Mouse (Mus musculus) megakaryocyte-erythroid progenitor cell, adult 5-6 weeks (primary cell): ENCODE results near the gene Atg4a-ps. TPM values are rescaled to one million over a fixed set of nuclear protein-coding genes. Genes with fewer than 3 reads are reported as not detected.

Experiments
- ATAC-seq: replicated peaks from 2 replicates; pipeline ENCODE4 v1.8.0; 2016; ENCODE audit warnings: mild to moderate bottlenecking, inconsistent platforms; ENCODE audit not compliant: severe bottlenecking, poor library complexity, low FRiP score, low TSS enrichment
- total RNA-seq, 2 experiments: library from RNA; stranded (forward) in 1 of 2; stranded (reverse) in 1 of 2; fragments of 200-1000, 215-1000 nt in 1 of 2; fragments of >200 nt in 1 of 2; fragmentation: Nextera tagmentation in 1 of 2; gene quantifications; 2 replicates each; pipeline ENCODE4 v1.2.3; 2014 to 2017

The Atg4a-ps gene
- total RNA-seq, 2 experiments from 2014 or later = 1.7 TPM; not detected in 1

DNA sequence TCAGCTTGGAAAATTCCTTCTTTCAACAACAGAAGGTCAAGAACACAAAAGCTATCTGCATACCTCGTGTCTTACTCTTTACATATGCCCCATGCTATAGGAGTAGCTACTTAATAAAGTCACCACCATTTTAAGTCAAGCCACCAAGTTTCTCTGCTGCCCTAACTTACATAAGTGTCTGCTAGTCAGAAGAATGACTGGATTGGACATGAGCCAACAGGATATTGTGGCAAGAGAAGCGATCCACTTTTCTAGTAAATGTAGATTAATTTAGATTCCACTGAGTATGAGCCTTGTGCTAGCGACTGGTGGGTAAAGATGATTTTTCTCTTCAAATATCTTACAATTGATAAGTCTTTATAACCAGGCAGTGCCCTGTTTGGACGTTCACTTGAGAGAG, 12.0 kb downstream of the Atg4a-ps start:
- ATAC-seq = no peak

DNA sequence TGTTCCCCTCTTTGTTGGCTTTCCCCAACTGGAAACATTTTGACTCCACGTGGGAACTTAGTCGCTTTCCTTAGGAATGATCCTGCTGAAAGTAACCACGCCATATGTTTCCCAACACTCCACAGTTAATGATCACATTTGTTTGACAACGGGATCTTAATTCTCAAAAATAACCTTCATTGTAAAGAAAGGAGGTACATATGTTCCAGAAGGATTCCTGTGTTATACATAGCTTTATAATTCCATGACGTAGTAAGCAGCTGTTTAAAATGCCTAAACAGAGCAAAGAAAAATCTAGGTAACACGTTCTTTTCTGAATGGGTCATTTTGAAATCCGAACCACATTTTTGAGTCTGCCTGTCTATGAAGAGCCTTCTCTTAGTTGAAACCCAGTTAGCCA, 12.7 kb downstream of the Atg4a-ps start:
- ATAC-seq = no peak

DNA sequence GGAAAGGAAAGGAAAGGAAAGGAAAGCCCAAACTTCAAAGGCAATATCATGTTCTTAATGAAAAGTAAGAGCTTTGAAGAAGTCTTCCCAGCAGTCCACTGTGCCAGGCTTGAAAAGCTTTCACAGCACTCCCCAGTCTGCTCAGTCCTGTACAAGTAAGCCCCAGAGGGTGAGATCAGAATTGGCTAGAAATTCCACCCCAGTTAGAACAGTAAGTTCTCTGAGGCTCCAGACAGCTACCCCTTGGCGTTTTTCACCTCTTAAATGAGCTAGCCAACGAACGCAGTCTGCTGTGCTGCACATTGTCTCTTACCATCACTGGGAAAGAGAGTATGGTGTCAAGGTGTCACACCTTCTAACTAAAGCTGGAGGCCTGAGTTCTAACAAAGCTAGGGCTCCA, 18.2 kb downstream of the Atg4a-ps start:
- no peak for ATAC-seq

DNA sequence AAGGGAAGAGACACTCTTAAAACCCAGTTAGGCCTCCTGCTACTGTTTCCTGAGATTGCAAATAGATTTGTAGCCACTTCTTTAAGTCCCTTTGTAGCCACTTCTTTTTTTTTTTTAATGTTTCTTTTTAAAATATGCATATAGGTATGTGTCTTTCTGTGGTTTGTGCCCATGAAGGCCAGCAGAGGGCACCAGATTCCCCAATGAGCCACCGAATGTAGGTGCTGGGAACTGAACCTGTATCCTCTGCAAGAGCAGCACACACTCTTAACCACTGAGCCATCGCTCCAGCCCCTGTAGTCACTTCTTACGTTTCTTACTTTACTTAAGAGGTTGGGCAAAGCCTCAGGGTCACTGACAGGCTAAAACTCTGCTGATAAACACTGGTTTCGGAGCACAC, 19.4 kb downstream of the Atg4a-ps start:
- no peak for ATAC-seq

DNA sequence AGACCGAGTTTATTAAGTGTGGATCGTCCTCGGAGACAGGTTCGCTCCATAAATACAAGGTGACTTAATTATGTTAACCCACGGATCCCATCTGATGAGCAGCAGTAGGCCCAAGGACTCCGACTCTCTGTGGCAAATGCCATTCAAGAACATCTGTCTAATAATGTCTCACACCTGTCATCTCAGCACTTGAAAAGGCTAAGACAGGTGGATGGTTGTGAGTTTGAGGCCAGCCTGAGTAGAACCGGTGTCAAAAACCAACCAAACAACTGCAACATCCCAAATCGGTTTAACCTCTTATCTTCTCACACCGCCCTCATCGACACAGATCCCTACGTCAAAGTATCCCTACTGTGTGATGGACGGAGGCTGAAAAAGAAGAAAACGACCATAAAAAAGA, 20.7 kb downstream of the Atg4a-ps start:
- no peak for ATAC-seq

DNA sequence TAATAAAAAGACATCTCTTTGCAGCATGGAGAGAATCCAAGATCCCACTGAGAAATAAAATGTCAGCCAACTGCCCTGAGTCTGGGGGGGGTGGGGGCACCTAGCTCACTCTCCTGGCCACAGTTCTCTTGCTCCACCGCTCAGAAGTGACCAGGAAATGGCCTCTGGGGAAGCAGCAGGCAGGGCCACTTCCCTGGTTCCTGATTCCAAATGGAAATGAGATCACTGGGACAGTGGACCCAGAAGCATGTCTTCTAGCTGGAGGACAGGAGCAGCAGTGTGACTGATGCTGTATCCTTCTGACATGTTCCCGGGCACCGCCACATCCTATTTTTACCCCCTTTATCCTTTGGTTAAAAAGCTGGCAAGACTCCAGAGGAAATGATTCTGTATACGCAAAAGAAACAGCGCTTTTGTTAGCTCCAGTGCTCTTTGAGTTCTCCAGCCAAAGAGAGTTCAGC, 21.2 kb downstream of the Atg4a-ps start:
- no peak for ATAC-seq

DNA sequence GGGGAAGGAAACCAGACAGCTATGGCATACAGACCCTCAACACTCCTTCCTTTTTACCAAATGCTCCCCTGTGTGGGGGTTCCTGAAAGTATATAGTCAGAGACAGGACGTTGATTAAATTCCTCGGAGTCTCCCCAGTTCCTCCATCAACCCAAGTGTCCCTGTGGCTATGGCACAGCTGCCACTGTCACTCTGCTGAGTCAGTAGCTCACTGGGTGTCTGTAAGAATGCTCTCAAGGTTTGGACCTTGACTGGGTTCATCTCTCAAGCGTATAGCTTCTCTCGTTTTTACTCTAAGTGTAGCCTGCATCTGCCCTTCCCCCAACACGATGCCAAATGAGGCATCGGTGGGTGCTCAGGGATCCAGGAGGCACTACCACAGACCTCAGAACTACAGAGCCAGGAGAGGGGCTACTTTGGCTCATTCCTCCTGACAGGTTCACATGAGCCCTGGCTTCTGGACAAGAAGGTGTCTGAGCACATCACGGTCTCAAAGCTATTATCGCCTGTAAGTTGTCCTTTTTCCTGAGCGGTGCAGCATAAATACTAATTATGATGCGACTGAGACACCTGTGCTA, 21.9 kb downstream of the Atg4a-ps start:
- no peak for ATAC-seq

DNA sequence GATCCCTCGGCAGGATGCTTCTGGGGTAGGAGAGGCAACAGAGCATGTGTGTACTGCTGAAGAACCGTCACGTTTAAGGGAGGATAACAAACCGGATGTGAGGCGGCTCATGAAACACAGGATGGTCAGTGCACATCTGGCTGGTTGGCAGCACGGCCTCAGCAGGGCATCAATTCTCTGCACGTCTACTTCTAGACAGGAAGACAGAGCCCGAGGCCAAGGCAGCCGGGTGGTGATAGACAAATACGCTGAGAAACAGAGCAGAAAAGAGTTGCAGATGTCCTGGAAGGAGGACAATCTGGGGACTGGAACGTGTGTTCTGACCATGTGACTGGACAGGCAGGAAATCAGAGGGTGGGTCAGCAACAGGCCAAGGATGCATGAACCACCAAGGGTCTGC, 25.8 kb downstream of the Atg4a-ps start:
- ATAC-seq = no peak

DNA sequence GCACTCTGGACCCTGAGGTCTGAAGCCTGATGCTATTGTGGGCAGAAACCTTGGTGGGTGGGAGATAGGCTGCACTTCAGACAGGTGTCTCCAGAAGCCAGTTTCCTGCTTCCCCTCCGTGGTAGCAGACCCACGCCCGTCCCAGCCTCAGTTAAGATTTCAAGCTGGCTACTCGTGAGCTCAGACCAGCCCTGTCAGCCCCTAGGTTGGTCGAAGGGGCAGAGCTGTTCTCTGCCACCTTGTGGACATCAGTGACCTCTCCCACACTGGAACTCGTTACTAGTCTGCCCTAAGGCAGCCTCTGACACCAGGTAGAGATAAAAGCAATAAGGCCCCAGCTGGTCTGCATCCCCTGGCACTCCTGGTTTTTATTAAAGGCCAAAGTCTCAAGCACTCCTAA, 28.9 kb downstream of the Atg4a-ps start:
- ATAC-seq = no peak

DNA sequence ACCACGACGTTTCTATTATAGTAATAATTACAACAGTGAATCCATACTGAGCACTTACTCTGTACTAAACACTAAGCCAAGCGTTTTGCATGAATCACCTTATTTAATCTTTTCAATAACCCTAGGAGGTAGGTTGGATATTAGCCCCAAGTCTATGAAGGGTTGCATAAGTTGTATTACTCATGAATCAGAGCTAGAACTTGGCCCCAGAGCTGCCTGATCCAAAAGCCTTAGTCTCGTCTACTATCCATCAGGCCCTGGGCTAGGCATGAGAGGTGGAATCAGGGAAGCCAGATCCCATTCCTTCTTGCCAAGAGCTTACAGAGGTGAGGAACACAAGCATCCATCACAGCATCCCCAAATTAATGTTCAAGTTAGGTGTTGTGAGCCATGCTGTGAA, 30.2 kb downstream of the Atg4a-ps start:
- no peak for ATAC-seq

DNA sequence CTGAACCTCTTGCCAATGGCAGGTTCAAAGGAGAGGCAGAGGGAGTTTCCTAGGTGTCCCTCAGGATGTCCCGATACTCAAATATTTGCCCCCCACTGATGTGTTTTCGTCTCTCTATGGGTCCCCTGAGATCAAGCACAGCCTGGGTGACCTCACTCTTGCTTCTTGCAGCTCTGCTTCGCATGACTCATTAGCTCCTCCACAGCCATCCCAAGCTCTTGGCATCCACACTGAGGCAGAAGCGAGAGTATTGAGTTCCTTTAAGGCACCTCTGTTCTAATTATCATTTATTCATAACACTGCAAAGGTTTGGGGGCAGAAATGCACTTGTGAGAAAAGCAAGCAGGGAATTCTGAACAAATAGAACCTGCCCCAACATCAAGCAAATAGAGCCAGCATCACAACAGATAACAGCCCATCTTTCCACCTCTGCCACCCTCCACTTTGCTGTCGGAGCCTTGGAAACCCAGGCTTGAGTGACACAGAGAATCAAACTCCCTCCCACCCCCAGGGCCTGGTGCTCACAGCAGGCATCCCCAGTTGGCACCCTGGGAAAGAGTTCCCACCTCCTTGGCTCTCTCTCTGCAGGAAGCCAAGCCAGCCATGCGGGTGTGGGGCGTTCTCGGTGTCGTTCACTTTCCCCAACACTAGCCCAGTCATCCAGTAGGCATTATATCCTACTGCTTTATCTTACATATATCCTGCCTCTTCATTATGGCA, 33.1 kb downstream of the Atg4a-ps start:
- ATAC-seq = no peak

DNA sequence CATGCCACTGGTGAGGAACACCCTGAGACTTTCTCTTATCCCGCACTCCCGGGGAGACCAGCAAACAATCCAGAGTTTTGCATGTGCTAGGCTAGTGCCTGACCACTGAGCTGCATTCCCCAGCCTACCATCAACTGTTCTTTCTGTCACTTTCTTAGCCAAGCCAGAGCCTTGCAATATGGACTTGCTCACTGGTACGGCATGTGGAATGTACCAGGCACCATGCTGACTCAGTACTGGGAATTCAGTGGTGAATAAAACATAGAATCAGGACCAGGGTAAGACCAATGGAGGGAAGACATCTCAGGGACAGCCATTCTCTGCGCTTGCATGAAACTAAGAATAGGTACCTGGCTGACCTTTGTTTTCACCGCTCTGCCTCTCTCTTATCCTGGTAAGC, 35.6 kb downstream of the Atg4a-ps start:
- ATAC-seq = no peak

DNA sequence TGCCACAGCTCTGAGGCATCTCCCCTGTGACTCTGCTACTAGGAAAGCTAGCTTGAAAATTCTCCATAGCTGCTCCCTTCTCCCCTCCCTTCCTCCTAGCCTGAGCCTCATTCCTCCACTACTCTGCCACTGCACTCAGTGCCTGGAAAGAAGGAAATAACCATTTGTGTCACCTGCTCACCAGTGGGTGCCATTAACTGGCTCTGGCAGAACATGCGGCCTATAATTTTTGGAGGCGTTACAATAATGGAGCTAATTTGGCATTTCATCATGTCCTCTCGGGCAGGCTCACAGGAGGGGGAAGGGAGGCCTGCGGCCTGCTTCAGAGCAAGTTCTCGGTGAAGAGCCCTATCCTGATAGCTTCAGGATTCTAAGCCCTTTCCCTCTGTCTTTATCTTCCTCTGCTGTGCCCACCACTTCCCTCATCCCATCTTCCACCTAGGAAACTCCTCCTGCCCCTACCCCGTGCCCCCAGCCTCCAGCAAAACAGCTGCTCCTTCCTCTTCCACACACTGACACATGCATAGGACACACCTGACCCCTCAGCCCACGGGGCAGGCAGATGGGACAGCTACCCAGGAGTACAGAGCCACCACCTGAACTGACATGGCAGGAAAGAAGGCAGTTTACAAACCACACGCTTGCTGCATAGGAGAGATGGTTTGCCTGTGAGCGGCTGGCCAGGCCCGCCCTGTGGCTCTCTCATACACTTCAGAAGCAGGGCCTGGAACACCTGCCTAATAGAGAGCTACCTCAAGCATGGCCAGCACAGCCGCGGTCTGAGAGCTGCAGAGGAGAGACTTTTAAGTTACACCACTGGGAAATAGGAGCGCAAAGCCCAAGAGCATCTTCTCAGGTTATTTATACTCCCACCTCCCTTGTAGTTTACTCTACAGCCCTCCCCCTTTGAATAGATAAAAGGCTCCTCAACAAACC, 38.9 kb downstream of the Atg4a-ps start:
- no peak for ATAC-seq

DNA sequence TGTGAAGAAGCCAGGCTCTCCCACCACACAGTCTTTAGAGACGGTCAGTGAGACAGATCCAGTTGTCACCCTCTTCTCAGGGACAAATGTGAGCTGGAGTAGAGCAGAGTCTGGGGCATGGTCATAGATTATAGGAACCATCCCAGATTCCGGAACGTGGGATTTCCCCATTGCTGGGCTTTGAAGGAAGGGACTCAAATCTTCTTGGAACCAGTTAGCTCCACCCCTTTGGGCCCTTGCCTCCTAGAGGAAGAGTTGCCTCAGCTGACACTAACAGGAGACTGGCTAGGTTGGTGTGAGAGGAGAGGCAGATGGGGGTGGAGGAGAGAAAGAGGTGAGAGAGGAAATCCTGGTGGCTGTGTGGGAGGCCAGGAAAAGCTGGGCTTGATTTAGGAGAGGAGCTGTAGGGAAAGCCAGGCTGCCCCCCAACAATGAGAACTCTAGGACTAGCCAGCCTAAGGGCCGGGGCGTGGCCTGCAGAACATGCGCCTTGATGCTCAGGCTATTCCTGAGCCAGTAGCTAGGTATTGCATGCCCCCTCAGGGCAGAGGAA, 39.7 kb downstream of the Atg4a-ps start:
- no peak for ATAC-seq

DNA sequence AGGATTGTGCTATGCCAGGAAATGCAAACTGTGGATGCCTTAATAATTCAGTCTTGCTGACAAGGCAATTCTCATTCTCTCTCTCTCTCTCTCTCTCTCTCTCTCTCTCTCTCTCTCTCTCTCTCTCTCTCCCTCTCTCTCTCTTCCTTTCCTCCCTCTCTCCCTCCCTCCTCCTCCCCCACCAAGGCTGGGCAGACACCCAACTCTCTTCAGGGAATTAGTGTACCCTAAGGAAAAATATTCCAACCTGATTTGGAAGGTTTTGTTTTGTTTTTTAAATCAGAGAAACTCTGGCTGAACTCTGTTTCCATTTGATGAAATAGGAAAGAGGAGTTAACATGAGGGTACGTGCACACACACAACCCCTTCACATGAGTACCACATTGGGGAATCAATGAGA, 44.3 kb downstream of the Atg4a-ps start:
- no peak for ATAC-seq

DNA sequence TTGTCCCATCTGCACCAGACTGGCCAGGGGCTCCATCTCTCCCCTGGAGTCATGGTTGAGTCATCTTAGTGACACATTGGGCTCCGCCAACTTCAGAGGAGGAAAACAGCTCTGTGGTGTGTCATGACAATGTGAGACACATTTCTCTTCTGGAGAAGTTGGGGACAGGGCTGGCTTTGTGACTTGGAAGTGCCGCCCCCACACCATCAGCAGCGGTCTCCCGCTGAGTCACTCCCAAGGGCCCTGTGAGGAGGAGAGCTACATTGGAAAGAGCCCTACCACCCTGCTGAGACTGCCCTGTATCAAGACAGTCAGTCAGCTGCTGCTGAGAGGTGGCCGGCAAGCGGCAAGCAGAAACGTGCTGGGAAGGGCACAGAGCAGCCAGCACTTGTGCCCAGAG, 44.9 kb downstream of the Atg4a-ps start:
- no peak for ATAC-seq

DNA sequence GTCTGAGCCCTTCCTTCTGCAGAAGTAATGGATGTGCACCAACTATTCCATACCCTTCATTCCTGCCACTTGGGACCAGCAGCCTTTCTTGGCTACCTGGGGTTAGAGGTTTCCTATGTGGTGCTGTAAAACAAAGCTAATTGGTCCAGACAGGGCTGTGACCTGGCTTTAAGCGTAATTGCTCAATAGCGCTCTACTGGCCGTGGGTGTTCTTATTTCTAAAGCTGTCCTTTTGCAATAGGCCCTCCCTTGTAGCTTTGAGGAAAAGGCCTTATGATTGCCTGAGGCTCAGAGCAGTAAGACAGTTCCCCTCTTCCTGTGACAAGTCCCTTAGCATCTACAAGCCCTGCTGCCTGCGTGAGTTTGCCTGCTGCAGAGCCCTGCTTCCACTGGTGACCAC, 48.3 kb downstream of the Atg4a-ps start:
- no peak for ATAC-seq

DNA sequence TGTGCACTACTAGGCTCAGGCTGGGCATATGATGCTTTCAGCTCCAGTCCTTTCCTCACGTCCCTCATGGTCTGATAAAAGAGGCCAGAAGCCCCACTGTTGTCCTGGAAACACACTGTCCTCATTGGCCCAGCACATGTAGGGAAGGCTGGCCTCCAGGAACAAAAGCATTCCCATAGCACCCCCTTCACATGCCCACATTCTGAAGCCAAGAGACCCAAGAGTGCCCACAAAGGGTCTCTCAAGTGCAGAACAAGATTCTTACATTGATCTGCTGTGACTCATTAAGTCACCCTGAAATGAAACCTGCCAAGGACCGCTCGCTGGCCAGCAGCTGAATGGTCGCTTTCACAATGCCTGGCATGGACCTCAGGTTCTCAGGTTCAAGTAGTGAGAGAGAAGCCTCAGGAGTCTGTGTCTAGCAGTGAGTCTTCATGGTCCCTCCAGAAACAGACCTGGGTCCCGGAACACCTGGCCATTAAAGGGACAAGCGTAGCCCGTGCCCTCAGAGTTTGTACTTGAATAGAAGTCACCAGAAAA, 50.5 kb downstream of the Atg4a-ps start:
- ATAC-seq = no peak
